Mouse (Mus musculus) embryonic facial prominence, embryonic 14.5 days (tissue): Measurements from ENCODE around the gene C2cd3. TPM values are rescaled to one million over a fixed set of nuclear protein-coding genes. Genes with fewer than 3 reads are reported as not detected.

ENCODE experiments used
- ATAC-seq: fragments of 200-750 bp; cut with Nextera tagmentation; 2 replicates; pipeline ENCODE4 v1.8.0; 2017; ENCODE audit warnings: low read depth, moderate number of reproducible peaks, moderate TSS enrichment
- DNase-seq: peaks from one replicate; pipeline ENCODE4 v3.0.0-alpha.2; 2015; ENCODE audit warnings: low spot score
- H3K27ac ChIP-seq: fragments of 300-500 bp; sonication (generic); replicated peaks from 2 replicates; pipeline ENCODE4 v1.5.1; 2014; ENCODE audit warnings: low read depth, mild to moderate bottlenecking, low read length, moderate library complexity
- H3K27me3 ChIP-seq: fragments of 300-500 bp; sonication (generic); replicated peaks from 2 replicates; pipeline ENCODE4 v1.6.1; 2014; ENCODE audit warnings: low read length; ENCODE audit not compliant: control insufficient read depth, insufficient read depth
- H3K36me3 ChIP-seq: fragments of 300-500 bp; sonication (generic); 2 replicates; pipeline ENCODE4 v1.6.1; 2014; ENCODE audit warnings: low read length, mixed read lengths; ENCODE audit not compliant: control insufficient read depth, insufficient read depth
- H3K4me1 ChIP-seq: fragments of 300-500 bp; sonication (generic); 2 replicates; pipeline ENCODE4 v1.6.1; 2014; ENCODE audit warnings: antibody characterized with exemption, low read length; ENCODE audit not compliant: control insufficient read depth, insufficient read depth
- H3K4me2 ChIP-seq: fragments of 300-500 bp; sonication (generic); 2 replicates; pipeline ENCODE4 v1.6.1; 2014; ENCODE audit warnings: low read depth, mild to moderate bottlenecking, low read length, moderate library complexity, mixed read lengths
- H3K4me3 ChIP-seq: fragments of 300-500 bp; sonication (generic); 2 replicates; pipeline ENCODE4 v1.5.1; 2014; ENCODE audit warnings: low read depth, mild to moderate bottlenecking, low read length
- H3K9ac ChIP-seq: fragments of 300-500 bp; sonication (generic); 2 replicates; pipeline ENCODE4 v1.6.1; 2014; ENCODE audit warnings: low read depth, mild to moderate bottlenecking, low read length, moderate library complexity, mixed read lengths
- H3K9me3 ChIP-seq: fragments of 300-500 bp; sonication (generic); 2 replicates; pipeline ENCODE4 v1.6.1; 2016; ENCODE audit warnings: low read length; ENCODE audit not compliant: control insufficient read depth
- WGBS: fragments of 180-500 bp; shearing (Covaris S2); extraction: QIAGEN DNeasy Blood & Tissue Kit; methylation state at CpG from one replicate; pipeline ENCODE4 v1.1.7; 2014; 5-methylcytosine and 5-hydroxymethylcytosine counted together
- polyA plus RNA-seq: library from polyadenylated mRNA; unstranded; fragments of >200 nt; fragmentation: Nextera tagmentation; extraction: Ambion mirVana; gene quantifications from 2 replicates; pipeline ENCODE4 v1.2.1, GENCODE M21; 2014

The C2cd3 gene
- polyA plus RNA-seq, 1 experiment from 2014 or later, result 21.7 TPM

DNA sequence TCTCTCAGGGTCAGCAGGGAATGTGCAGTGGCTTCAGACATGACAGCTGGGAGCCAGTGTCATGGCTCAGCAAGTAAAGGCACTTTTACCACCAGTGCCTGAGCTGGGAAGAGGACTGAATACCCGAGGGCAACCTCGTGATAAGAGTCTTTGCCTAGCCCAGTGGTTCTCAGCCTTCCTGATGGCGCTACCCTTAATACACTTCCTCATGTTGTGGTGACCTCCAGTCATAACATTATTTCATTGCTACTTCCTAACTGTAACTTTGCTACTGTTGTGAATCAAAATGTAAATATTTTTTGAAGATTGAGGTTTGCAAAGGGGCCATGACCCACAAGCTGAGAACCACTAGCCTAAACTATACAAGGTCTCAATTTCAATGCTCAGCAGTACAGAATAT is 136.6 kb downstream of the C2cd3 start:
- Histone ChIP-seq H3K9me3 (no peaks in the 10 kb centered on the region), H3K4me3 (no peak overlapping the region), H3K4me1 (no peaks in the 10 kb centered on the region), H3K27ac (no peak overlapping the region), H3K27me3 (no peaks in the 10 kb centered on the region), H3K9ac (no peak overlapping the region), H3K36me3 (no peaks in the 10 kb centered on the region), H3K4me2 (no peak overlapping the region)
- ATAC-seq (no peak), DNase-seq (no peak)
- WGBS, result 76% methylated on average over 3 of the region's 3 CpGs

GRCm38 (mm10) chr7:100511602-100512001 is 139.6 kb downstream of the C2cd3 start:
- H3K4me1 ChIP-seq, result no peaks in the 10 kb centered on the region
- no peaks in the 10 kb centered on the region for H3K27me3 ChIP-seq
- DNase-seq (no peak), ATAC-seq (no peak)
- no peaks in the 10 kb centered on the region for H3K9me3 ChIP-seq
- H3K27ac ChIP-seq, result no peak overlapping the region
- no peak overlapping the region for H3K4me2 ChIP-seq
- no peak overlapping the region for H3K9ac ChIP-seq
- H3K4me3 ChIP-seq, result no peak overlapping the region
- H3K36me3 ChIP-seq, result no peaks in the 10 kb centered on the region
- 72% methylated on average over 8 of the region's 8 CpGs for WGBS

- 43% methylated on average over 11 of the region's 11 CpGs for WGBS
- H3K9ac ChIP-seq, result no peak within 1 kb of the TSS
- H3K4me2 ChIP-seq, result no peak within 1 kb of the TSS
- no peaks in the 10 kb centered on the region for H3K36me3 ChIP-seq
- H3K27ac ChIP-seq, result no peak within 1 kb of the TSS
- ATAC-seq, result no peak
- H3K27me3 ChIP-seq, result no peaks in the 10 kb centered on the region
- H3K4me1 ChIP-seq, result no peaks in the 10 kb centered on the region
- no peak for DNase-seq
- H3K9me3 ChIP-seq, result no peaks in the 10 kb centered on the region
- no peak within 1 kb of the TSS for H3K4me3 ChIP-seq
Measured at GRCm38 (mm10) chr7:100514573-100514972, 142.5 kb downstream of the C2cd3 start, which contains the start of gene Dnajb13. Gene Dnajb13, minus strand, starts transcription at chr7:100514960.

Other genes with a start within 250 kb of the C2cd3 start
- 21.0 and 27.1 TPM in 2 replicates for gene Lipt2, start 213.0 kb upstream of the C2cd3 start, polyA plus RNA-seq
- 12.4 and 13.3 TPM in 2 replicates for gene Kcne3, start 195.7 kb upstream of the C2cd3 start, polyA plus RNA-seq
- gene Pgm2l1, start 144.8 kb upstream of the C2cd3 start, polyA plus RNA-seq, result 3.8 and 4.1 TPM in 2 replicates
- gene P4ha3, start 86.7 kb upstream of the C2cd3 start, polyA plus RNA-seq, result 24.5 and 26.0 TPM in 2 replicates
- gene Ppme1, start 74 bp downstream of the C2cd3 start, polyA plus RNA-seq, result 49.4 and 53.3 TPM in 2 replicates
- 0.20 and 0.24 TPM in 2 replicates for gene Ucp3, start 100.8 kb downstream of the C2cd3 start, polyA plus RNA-seq
- gene Ucp2, start 121.1 kb downstream of the C2cd3 start, polyA plus RNA-seq, result 152 and 172 TPM in 2 replicates
- gene Dnajb13, start 142.7 kb downstream of the C2cd3 start, polyA plus RNA-seq, result 3.0 and 4.7 TPM in 2 replicates
- 17.6 and 22.1 TPM in 2 replicates for gene Coa4, start 164.8 kb downstream of the C2cd3 start, polyA plus RNA-seq
- gene Rab6a, start 235.2 kb downstream of the C2cd3 start, polyA plus RNA-seq, result 130 and 136 TPM in 2 replicates
- 82.1 and 84.5 TPM in 2 replicates for gene Mrpl48, start 236.1 kb downstream of the C2cd3 start, polyA plus RNA-seq